Mouse (Mus musculus) left cerebral cortex, postnatal 36 days (tissue): ENCODE results near the gene H2afy2. TPM values are rescaled to one million over a fixed set of nuclear protein-coding genes. Genes with fewer than 3 reads are reported as not detected.

ENCODE experiments used
- DNase-seq, 2 experiments: peaks; one replicate each; pipeline ENCODE4 v3.0.0; 2021 to 2022; ENCODE audit warnings: low spot score in 2 of 2, mixed read lengths in 1 of 2
- intact Hi-C: fragments of 180-260 bp; cut with DNase I; formaldehyde crosslinking; loops from one replicate; pipeline ENCODE4 v1.15.1; 2025
- microRNA-seq: library from miRNA; unstranded; fragments of <30 nt; microRNA quantifications from one replicate; pipeline ENCODE4 v1.2.0, GENCODE M21; 2022
- total RNA-seq, 2 experiments: library from RNA; stranded (reverse); gene quantifications; 2 replicates each; pipeline ENCODE4 v1.2.3; 2021

H2afy2 gene
- total RNA-seq, 2 experiments from 2014 or later = 26.2 to 26.6 TPM

- intact Hi-C loops = loop anchor here (1.0 to 5.0 kb wide), 2 partner anchors 16 to 86 kb away; partner anchors contain the start of genes H2afy2 and Sar1a
Observed at GRCm38 (mm10) chr10:61695703-61696559, 88.0 kb downstream of the H2afy2 start.

GRCm38 (mm10) chr10:61694870-61695670 lies 88.9 kb downstream of the H2afy2 start, which contains the start of gene Tysnd1:
Gene Tysnd1, plus strand, starts transcription at chr10:61695514.
- DNase-seq = peak; percentile 94 to 96
- intact Hi-C loops = loop anchor here (1.0 to 5.0 kb wide), 2 partner anchors 15 to 87 kb away; partner anchors contain the start of genes H2afy2 and Sar1a

More at GRCm38 (mm10) chr10:61695703-61696559, 88.0 kb downstream of the H2afy2 start:
- peak in 1 of 2 experiments; percentile 23 for DNase-seq

- intact Hi-C loops = no loop called here
- DNase-seq = no peak
Observed at GRCm38 (mm10) chr10:61693563-61693962, 90.4 kb downstream of the H2afy2 start.

GRCm38 (mm10) chr10:61689405-61689804 lies 94.5 kb downstream of the H2afy2 start:
- no peak for DNase-seq
- intact Hi-C loops = no loop called here

Small RNAs within 50 kb of the gene (microRNA-seq; reads per million reads assigned to microRNA genes)
- gene Mir5108 = not detected

Other genes with a start within 250 kb of the H2afy2 start
- 1 to 10 TPM; 1.9 to 2.5 TPM for gene Npffr1, start 188.7 kb downstream of the H2afy2 start, total RNA-seq
- gene Ppa1, start 135.6 kb downstream of the H2afy2 start, total RNA-seq = 100 to 1,000 TPM; 104 to 108 TPM
- 100 to 1,000 TPM; 122 to 128 TPM for gene Sar1a, start 103.8 kb downstream of the H2afy2 start, total RNA-seq
- 10 to 100 TPM; 20.0 to 23.7 TPM for gene Tysnd1, start 88.6 kb downstream of the H2afy2 start, total RNA-seq
- gene Aifm2, start 68.9 kb downstream of the H2afy2 start, total RNA-seq = 1 to 10 TPM; 7.3 to 9.9 TPM
- gene Col13a1, start 195.0 kb upstream of the H2afy2 start, total RNA-seq = 1 to 10 TPM in 1 of 2 experiments, under 1 TPM in 1; 0.88 to 1.2 TPM